Mouse (Mus musculus) right cerebral cortex, adult 2 months (tissue): ENCODE data around the gene Krtap4-6.
"Not testable (repeated sequence)": the region's sequence is repeated elsewhere in the genome, so short reads cannot be mapped to it uniquely, and the experiment has no call there.

Experiments used
- DNase-seq, 2 experiments: peaks; one replicate each; pipeline ENCODE4 v3.0.0; 2021 to 2022; ENCODE audit warnings: low spot score in 2 of 2

Gene Krtap4-6

DNA sequence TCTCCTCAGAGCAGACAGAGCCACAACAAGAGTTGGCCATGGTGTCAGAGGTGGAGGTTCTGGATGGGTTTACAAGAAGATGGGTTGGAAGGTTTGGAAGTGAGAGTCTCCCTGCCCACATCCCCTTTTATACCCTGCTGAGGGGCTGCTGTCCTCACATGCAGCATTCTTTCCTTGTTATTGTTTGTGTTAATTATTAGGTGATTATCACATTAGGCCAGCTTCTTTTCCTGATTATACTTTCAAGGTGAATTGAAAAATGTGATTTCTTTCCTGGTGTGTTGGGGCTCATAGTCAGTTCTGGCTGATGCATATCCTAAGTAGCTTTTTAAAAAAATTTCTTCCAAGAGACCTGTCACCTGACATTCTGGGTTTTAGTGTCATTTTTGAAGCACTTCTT, at the start of gene Krtap4-6:
TSS of gene Krtap4-6 (minus strand) at position 101 of the 400 bp plus-strand sequence.
- DNase-seq = no peak

DNA sequence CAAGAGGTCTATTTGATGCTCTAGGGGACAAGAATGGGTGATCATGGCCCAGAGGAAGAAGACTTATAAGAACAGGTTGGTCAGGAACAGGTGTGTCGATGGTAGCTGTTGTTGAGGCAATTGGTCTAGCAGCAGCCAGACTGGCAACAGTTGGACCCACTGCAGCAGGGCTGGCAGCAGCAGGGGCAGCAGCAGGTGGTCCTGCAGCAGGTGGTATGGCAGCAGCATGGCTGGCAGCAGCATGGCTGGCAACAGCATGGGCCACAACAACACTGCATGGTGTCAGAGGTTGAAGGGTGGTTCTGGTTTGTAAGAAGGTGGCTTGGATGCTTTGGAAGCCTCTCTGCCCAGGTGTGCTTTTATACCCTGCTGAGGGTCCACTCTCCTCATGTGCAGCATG, 24.7 kb upstream of the Krtap4-6 start, which contains the start of gene Gm14190:
TSS of gene Gm14190 (minus strand) at position 278 of the 400 bp plus-strand sequence.
- DNase-seq = no peak

DNA sequence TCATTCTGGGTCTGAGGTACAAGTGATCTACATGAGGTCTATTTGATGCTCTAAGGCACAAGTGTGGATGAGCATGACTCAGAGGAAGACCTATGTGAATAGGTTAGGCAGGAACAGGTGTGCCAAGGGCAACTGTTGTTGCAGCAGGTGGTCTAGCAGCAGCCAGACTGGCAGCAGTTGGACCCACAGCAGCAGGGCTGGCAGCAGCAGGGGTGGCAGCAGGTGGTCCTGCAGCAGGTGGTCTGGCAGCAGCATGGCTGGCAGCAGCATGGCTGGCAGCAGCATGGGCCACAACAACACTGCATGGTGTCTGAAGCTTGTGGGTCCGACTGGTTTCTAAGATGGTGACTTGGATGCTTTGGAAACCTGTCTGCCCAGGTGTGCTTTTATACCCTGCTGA, 19.5 kb upstream of the Krtap4-6 start:
- not testable (repeated sequence) for DNase-seq

DNA sequence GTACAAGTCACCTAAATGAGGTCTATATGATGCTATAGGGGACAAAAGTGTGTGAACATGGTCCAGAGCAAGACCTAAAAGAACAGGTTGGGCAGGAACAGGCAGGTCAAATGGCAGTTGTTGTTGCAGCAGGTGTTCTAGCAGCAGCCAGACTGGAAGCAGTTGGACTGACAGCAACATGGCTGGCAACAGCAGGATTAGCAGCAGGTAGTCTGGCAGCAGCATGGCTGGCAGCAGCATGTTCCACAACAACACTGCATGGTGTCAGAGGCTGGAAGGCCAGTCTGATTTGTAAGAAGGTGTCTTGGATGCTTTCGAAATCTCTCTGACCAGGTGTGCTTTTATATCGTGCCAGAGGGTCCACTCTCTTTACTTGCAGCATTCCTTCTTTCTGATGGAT, 17.7 kb upstream of the Krtap4-6 start:
- no peak for DNase-seq

DNA sequence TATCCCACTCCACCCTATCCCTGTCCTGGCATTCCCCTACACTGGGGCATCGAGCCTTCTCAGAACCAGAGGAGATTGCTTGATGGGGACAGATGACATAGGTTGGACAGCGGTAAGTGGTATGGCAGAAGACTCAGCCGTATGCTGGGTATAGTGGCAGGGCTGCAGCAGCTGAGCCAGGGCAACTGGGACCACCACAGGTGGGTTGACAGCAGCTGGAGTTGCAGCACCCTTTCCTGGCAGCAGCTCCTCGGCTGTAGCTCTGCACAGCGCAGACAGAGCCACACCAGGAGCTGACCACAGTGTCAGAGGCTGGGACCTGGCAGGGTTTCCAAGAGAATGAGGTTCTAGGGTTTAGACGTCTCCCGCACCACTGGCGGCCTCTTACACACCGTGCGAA, 3.0 kb downstream of the Krtap4-6 start:
- no peak for DNase-seq

DNA sequence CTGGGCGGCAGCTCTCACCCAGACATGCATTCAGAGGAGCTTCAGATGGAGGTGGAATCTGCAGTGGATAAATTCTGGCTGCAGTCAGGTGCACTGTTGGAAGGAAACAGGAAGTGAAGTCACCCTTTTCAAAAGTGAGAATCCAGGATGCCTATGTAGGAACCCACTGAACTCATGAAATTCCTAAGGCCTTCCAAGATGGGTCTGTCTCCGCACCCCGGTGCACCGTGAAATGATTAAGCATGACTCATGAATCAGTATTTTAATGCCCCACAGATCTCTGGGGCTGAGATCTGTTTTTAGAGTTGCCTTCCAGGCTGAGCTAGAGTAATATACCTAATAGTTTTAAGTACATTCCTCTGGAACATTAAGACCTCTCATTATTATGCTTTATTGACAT, 6.5 kb downstream of the Krtap4-6 start:
- DNase-seq = no peak

DNA sequence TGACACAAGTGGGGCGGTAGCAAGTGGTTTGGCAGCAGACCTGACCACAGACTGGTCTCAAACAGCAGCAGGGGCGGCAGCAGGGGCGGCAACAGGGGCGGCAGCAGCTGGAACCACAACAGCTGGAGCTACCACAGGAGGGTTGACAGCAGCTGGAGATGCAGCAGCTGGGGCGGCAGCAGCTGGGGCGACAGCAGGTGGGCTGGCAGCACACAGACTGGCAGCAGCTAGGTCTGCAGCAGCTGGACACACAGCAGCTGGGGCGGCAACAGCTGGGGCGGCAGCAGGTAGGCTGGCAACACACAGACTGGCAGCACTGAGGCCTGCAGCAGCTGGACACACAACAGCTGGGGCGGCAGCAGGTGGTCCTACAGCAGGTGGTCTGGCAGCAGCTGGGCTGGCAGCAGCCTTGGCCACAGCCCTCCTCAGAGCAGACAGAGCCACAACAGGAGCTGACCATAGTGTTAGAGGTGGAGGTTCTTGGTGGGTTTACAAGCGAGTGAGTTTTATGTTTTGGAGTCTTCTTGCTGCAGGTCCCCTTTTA, 7.2 kb downstream of the Krtap4-6 start, which contains the start of gene Gm11563:
TSS of gene Gm11563 (minus strand) at position 494 of the 544 bp plus-strand sequence.
- DNase-seq = not testable (repeated sequence)

DNA sequence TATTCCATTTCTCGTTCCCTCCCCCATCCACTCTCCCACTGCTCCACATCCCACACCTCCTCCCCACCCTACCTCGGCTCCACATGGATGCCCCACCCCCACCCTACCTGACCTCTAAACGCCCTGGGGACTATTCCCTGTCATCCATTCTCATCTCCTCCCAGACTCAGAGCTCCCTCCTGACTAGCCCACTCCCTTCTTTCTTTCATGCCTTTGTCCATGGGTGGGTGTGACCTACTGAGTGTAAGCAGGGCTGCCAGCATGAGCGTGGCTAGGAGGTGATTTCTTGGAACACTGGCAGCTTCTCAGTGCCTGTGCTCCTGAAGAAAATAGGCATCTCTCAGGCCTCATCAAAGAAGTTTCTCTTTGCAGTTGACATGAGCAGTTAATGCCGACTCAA, 8.7 kb downstream of the Krtap4-6 start:
- no peak for DNase-seq

DNA sequence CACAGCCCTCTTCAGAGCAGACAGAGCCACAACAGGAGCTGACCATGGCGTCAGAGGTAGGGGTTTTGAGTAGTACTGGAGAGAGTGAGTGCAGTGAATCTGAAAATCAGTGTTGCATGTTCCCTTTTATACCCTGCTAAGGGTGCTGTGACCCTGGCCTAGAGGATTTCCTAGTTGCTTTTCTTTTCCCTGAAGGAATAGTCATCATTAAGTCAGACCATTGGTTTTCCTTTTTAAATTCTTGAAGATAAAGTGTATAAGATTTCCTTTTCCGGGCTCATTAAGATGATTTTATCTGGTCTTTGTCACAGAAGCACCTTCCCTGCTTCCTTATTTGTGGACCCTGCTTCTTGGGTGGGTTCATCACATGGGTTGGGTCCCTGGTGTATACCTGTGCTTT, 15.6 kb downstream of the Krtap4-6 start, which contains the start of gene Gm11555:
TSS of gene Gm11555 (minus strand) at position 101 of the 400 bp plus-strand sequence.
- no peak for DNase-seq

DNA sequence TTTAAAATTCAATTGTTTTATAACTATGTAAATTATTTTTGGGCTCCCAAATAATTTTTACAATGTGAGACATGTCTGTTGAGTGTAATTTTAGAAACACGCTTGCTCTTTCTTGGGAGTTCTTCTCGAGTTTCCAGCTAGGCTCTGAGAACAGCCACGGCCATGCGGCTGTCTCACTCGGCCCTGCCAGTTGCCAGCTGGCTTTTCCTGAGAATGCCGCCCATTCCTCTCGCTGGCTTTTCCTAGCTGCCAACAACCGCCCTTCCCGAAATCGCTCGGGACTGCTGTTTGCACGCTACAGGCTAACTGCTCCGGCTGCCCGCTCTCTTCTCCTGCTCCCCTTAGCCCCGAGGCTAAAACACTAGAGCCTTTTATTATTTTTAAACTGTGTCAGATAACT, 19.3 kb downstream of the Krtap4-6 start:
- DNase-seq = peak; percentile 13 to 19

DNA sequence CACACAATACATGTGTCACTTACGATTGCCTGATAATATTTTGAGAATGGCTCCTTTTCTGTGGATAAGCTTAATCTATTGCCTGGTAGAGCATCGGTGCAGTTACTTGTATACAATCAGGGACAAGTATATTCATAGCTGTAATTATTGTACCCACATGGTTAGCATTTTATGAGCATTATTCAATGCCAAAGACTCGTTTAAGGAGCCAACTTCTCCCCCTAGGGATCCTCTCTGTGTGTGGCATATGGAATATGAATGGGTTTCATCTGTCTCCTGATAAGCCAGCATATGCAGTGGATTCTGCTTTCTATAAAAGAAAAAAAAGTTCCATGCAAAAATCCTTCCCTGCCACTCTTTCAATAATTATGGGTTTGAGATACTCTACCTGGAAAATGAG, 21.4 kb downstream of the Krtap4-6 start:
- no peak for DNase-seq

DNA sequence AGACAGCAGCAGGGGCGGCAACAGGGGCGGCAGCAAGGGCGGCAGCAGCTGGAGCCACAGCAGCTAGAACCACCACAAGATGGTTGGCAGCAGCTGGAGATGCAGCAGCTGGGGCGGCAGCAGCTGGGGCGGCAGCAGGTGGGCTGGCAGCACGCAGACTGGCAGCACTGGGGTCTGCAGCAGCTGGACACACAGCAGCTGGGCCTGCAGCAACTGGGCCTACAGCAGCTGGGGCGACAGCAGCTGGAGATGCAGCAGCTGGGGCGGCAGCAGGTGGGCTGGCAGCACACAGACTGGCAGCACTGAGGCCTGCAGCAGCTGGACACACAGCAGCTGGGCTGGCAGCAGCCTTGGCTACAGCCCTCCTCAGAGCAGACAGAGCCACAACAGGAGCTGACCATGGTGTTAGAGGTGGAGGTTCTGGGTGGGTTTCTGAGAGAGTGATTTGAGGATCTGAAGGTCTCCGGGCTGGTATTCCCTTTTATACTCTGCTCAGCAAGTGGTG, 22.1 kb downstream of the Krtap4-6 start, which contains the start of gene Krtap4-7:
TSS of gene Krtap4-7 (minus strand) at position 455 of the 505 bp plus-strand sequence.
- DNase-seq = not testable (repeated sequence)

DNA sequence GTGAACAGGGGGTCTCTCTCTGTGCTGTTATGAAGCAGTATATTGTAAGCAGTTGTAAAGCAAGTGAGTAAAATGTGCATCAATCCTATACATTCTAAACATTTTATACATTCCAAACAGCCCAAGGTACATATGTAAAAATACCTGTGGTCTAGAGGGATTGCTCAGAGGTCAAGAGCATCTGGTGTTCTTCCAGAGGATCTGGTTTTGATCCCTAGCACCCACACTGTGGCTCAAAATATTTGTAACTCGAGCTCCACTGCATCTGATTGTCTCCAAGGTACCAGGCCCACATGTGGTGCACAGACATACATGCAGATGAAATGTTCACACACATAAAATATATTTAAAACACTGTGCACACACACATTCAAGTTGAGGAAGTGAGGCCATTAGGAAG, 24.8 kb downstream of the Krtap4-6 start:
- DNase-seq = no peak

DNA sequence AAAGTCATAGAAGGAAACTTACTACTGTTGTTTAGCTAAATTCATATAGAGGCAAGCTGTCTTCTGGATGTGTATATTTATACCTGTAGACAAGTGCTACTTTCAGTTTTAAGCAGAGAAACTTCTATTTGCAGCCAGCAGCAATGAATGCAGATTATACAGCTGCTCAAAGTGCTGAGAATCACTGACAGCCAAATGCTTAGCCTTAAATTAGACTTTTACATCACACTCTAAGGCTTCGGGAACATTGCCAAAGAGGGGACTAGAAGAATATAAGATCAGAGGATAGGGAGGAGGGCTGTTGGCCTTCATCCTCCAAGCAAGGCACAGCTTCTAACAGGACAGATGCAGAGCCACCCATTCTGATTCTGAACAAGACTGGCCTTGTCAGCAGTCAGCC, 28.7 kb downstream of the Krtap4-6 start:
- DNase-seq = no peak

DNA sequence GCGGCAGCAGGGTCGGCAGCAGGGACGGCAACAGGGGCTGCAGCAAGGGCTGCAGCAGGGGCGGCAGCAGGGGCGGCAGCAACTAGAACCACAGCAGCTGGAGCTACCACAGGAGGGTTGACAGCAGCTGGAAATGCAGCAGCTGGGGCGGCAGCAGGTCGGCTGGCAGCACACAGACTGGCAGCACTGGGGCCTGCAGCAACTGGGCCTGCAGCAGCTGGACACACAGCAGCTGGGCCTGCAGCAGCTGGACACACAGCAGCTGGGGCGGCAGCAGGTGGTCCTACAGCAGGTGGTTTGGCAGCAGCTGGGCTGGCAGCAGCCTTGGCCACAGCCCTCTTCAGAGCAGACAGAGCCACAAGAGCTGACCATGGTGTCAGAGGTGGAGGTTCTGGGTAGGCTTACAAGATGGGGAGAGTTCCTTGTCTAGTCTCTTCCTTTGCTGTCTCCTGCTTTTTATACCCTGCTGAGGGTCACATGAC, 31.1 kb downstream of the Krtap4-6 start, which contains the start of gene Krtap4-2:
TSS of gene Krtap4-2 (minus strand) at position 432 of the 482 bp plus-strand sequence.
- no peak for DNase-seq

DNA sequence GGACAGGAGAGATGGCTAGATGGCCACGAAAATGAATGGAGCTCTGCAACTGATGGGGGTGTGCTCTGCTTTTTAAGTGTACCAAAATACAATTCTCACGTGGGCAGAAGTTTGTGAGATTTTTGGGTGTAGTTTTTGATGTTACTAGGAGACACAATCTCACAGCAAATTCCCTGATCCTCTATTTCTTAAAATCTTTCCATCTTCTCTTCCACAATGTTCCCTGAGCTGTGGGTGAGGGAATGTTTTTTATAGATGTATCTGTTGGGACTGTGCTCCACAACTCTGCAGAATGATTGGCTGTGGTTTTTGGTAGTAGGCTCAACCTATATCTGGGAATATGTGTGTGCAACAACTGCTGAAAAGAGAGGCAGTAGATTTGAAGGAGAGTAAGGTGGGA, 32.5 kb downstream of the Krtap4-6 start:
- peak in 1 of 2 experiments; percentile 15 for DNase-seq

DNA sequence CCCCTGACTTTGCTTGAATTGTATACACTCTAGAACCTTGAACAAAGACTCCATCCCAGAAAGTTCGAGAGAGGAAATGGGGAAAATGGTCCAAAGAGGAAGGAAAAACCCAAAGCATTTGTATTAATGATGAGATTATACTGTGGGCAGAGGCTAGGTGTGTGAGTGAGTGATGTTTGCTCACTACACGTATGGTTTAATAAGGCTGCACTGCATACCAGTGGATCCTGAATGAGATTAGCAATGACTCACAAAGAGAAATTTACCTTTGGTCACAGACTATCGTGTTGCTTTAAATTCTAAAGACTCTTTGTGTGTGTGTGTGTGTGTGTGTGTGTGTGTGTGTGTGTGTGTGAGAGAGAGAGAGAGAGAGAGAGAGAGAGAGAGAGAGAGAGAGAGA, 34.9 kb downstream of the Krtap4-6 start:
- DNase-seq = no peak

DNA sequence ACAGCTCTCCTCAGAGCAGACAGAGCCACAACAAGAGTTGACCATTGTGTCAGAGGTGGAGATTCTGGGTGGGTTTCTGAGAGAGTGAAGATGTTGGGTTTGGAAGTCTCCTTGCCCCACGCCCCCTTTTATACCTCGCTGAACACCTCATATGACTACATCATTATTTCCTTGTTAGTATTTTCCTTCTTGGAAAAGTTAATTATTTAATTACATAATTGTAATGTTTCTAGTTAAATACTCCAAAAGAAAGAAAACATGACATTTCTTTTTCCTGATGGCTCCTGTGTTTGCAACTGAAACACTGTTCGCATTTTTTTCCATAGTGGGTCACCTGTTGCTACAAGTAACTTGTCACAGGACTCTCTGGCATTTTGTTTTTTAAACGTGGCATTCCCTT, 37.6 kb downstream of the Krtap4-6 start, which contains the start of gene Krtap4-1:
TSS of gene Krtap4-1 (minus strand) at position 101 of the 400 bp plus-strand sequence.
- no peak for DNase-seq

DNA sequence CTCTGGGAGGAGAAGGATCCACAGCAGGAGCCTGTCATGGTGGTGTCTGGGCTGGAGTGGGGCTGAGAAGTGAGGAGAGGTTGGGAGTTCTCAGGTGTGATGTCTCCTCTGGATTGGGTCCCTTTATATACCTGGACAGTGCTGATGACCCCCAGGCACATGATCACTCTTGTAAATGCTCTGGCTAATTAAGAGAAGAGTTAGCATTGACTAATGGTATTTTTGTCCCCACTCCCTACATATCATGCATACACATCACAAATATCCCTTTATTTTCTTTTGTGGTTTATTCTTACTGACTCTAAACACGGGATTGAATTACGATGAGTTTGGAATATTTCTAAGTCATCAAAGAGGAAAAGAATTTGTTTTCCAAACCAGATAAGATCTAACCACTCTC, 45.4 kb downstream of the Krtap4-6 start, which contains the start of gene Gm11562:
TSS of gene Gm11562 (minus strand) at position 101 of the 400 bp plus-strand sequence.
- DNase-seq = no peak
